Mouse (Mus musculus) right cerebral cortex, postnatal 25 days (tissue): ENCODE results near the gene D630045J12Rik.
A peak's percentile ranks its signal among the peaks of the same experiment; 100 is the strongest.

Source experiments
- DNase-seq: peaks from one replicate; pipeline ENCODE4 v3.0.0; 2022

The D630045J12Rik gene

GRCm38 (mm10) chr6:38186312-38186950, 67.4 kb downstream of the D630045J12Rik start:
- DNase-seq: no peak

- no peak for DNase-seq
Measured at GRCm38 (mm10) chr6:38184791-38185190, 69.0 kb downstream of the D630045J12Rik start.

GRCm38 (mm10) chr6:38181756-38182318, 72.0 kb downstream of the D630045J12Rik start:
- no peak for DNase-seq

GRCm38 (mm10) chr6:38180669-38181068, 73.1 kb downstream of the D630045J12Rik start:
- DNase-seq: no peak

GRCm38 (mm10) chr6:38165385-38165784, 88.4 kb downstream of the D630045J12Rik start:
- no peak for DNase-seq

GRCm38 (mm10) chr6:38164705-38165104, 89.1 kb downstream of the D630045J12Rik start:
- no peak for DNase-seq

- no peak for DNase-seq
Measured at GRCm38 (mm10) chr6:38162825-38163504, 90.8 kb downstream of the D630045J12Rik start.

- DNase-seq: no peak
Measured at GRCm38 (mm10) chr6:38160556-38160955, 93.3 kb downstream of the D630045J12Rik start.

GRCm38 (mm10) chr6:38160102-38160501, 93.7 kb downstream of the D630045J12Rik start:
- DNase-seq: peak; percentile 59

GRCm38 (mm10) chr6:38159576-38159975, 94.2 kb downstream of the D630045J12Rik start:
- DNase-seq: no peak

GRCm38 (mm10) chr6:38157925-38158324, 95.9 kb downstream of the D630045J12Rik start:
- DNase-seq: no peak

GRCm38 (mm10) chr6:38156204-38156603, 97.6 kb downstream of the D630045J12Rik start:
- DNase-seq: no peak

- no peak for DNase-seq
Measured at GRCm38 (mm10) chr6:38152305-38152704, 101.5 kb downstream of the D630045J12Rik start.

- no peak for DNase-seq
Measured at GRCm38 (mm10) chr6:38149483-38149882, 104.3 kb downstream of the D630045J12Rik start.

GRCm38 (mm10) chr6:38148626-38149025, 105.2 kb downstream of the D630045J12Rik start:
- DNase-seq: no peak

GRCm38 (mm10) chr6:38147301-38147700, 106.5 kb downstream of the D630045J12Rik start:
- DNase-seq: no peak

GRCm38 (mm10) chr6:38145463-38146065, 108.2 kb downstream of the D630045J12Rik start:
- DNase-seq: no peak

- peak; percentile 24 for DNase-seq
Measured at GRCm38 (mm10) chr6:38144161-38144998, 109.4 kb downstream of the D630045J12Rik start.

GRCm38 (mm10) chr6:38140402-38140801, 113.4 kb downstream of the D630045J12Rik start:
- no peak for DNase-seq

- DNase-seq: no peak
Measured at GRCm38 (mm10) chr6:38139086-38139485, 114.7 kb downstream of the D630045J12Rik start.

GRCm38 (mm10) chr6:38134806-38135559, 118.8 kb downstream of the D630045J12Rik start:
- peak; percentile 75 for DNase-seq

GRCm38 (mm10) chr6:38131801-38132231, 122.0 kb downstream of the D630045J12Rik start:
- DNase-seq: no peak
